Mouse (Mus musculus) intestine, embryonic 16.5 days (tissue): ENCODE measurements around the gene Agxt. TPM values are rescaled to one million over a fixed set of nuclear protein-coding genes. Genes with fewer than 3 reads are reported as not detected.

ENCODE experiments used
- ATAC-seq: fragments of 200-750 bp; cut with Nextera tagmentation; 2 replicates; pipeline ENCODE4 v1.8.0; 2017; ENCODE audit warnings: moderate TSS enrichment, moderate library complexity
- H3K27ac ChIP-seq: fragments of 300-500 bp; sonication (generic); 2 replicates; pipeline ENCODE4 v1.5.1; 2014; ENCODE audit warnings: mild to moderate bottlenecking, low read length
- H3K27me3 ChIP-seq: fragments of 300-500 bp; sonication (generic); replicated peaks from 2 replicates; pipeline ENCODE4 v1.6.1; 2014; ENCODE audit warnings: low read length, control low read depth, mixed read lengths; ENCODE audit not compliant: control insufficient read depth, insufficient read depth
- H3K36me3 ChIP-seq: fragments of 300-500 bp; sonication (generic); 2 replicates; pipeline ENCODE4 v1.6.1; 2014; ENCODE audit warnings: low read length, control low read depth; ENCODE audit not compliant: control insufficient read depth, insufficient read depth
- H3K4me1 ChIP-seq: fragments of 300-500 bp; sonication (generic); 2 replicates; pipeline ENCODE4 v1.6.1; 2014; ENCODE audit warnings: low read length, control low read depth, mixed read lengths; ENCODE audit not compliant: control insufficient read depth, insufficient read depth
- H3K4me2 ChIP-seq: fragments of 300-500 bp; sonication (generic); 2 replicates; pipeline ENCODE4 v1.6.1; 2014; ENCODE audit warnings: low read depth, low read length, control low read depth
- H3K4me3 ChIP-seq: fragments of 300-500 bp; sonication (generic); 2 replicates; pipeline ENCODE4 v1.5.1; 2014; ENCODE audit warnings: mild to moderate bottlenecking, low read length
- H3K9ac ChIP-seq: fragments of 300-500 bp; sonication (generic); 2 replicates; pipeline ENCODE4 v1.6.1; 2014; ENCODE audit warnings: low read depth, low read length
- H3K9me3 ChIP-seq: fragments of 300-500 bp; sonication (generic); 2 replicates; pipeline ENCODE4 v1.6.1; 2016; ENCODE audit warnings: low read length, control low read depth; ENCODE audit not compliant: control insufficient read depth
- WGBS: fragments of 180-500 bp; shearing (Covaris S2); extraction: QIAGEN DNeasy Blood & Tissue Kit; methylation state at CpG from one replicate; pipeline ENCODE4 v1.1.7; 2014; 5-methylcytosine and 5-hydroxymethylcytosine counted together
- polyA plus RNA-seq: library from polyadenylated mRNA; unstranded; fragments of >200 nt; fragmentation: Nextera tagmentation; extraction: Ambion mirVana; gene quantifications from 2 replicates; pipeline ENCODE4 v1.2.1, GENCODE M21; 2015

Gene Agxt
- polyA plus RNA-seq, 1 experiment from 2014 or later, result 1.1 TPM

GRCm38 (mm10) chr1:93139713-93140112 is 4.7 kb downstream of the Agxt start:
- H3K4me2 ChIP-seq, result no peak overlapping the region
- ATAC-seq, result no peak
- 77% methylated on average over 7 of the region's 7 CpGs for WGBS
- no peaks in the 10 kb centered on the region for H3K9me3 ChIP-seq
- no peaks in the 10 kb centered on the region for H3K27me3 ChIP-seq
- H3K4me1 ChIP-seq, result peaks cover 9% of the 10 kb centered on the region
- no peaks in the 10 kb centered on the region for H3K36me3 ChIP-seq
- H3K27ac ChIP-seq, result no peak overlapping the region
- H3K9ac ChIP-seq, result no peak overlapping the region
- no peak overlapping the region for H3K4me3 ChIP-seq

GRCm38 (mm10) chr1:93142871-93143270 is 7.8 kb downstream of the Agxt start:
- Histone ChIP-seq H3K9ac (no peak overlapping the region), H3K27me3 (no peaks in the 10 kb centered on the region), H3K9me3 (no peaks in the 10 kb centered on the region), H3K4me2 (no peak overlapping the region), H3K4me1 (peaks cover 9% of the 10 kb centered on the region), H3K27ac (no peak overlapping the region), H3K36me3 (no peaks in the 10 kb centered on the region), H3K4me3 (no peak overlapping the region)
- WGBS, result 85% methylated on average over 1 of the region's 1 CpGs
- ATAC-seq, result no peak

GRCm38 (mm10) chr1:93144176-93144575 is 9.1 kb downstream of the Agxt start:
- WGBS, result 77% methylated on average over 9 of the region's 9 CpGs

DNA sequence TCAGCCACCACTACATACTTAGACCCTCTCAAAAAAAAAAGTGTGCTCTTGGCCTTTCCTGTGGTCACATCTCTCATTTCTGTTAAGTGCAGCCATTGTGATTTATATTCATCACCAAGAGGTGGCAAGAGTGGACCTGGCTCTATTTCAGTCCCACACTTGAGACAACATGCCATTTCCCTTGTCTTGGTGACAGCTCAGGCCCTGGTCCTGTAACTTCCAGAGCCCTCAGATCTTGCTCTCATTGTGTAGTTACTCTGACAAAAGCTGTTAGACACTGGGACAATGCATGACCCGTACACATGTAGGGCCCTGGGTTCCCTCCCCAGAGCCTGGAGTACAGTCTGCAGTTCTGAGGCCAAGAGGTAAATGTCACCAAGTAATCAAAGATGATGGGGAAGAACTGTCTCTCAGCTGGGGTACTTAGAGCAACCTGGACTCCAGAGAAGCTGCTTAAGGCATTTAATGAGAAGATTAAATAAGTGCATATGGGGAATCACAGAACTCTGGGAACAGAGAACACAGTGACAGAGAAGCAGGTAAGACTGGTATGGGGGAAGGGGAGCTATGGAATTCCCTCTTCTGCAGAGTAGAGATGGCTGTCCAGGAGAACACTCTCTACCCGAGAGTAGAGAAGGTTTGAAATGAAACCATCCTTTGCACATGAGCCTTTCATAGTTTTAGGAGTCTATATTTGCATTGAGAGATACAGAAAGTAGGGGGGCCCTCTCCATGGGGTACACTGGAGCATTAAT is 16.0 kb downstream of the Agxt start:
- no peak for ATAC-seq
- Histone ChIP-seq H3K27ac (no peak overlapping the region), H3K27me3 (no peaks in the 10 kb centered on the region), H3K9me3 (no peaks in the 10 kb centered on the region), H3K36me3 (no peaks in the 10 kb centered on the region), H3K4me1 (no peaks in the 10 kb centered on the region), H3K9ac (no peak overlapping the region), H3K4me2 (no peak overlapping the region), H3K4me3 (no peak overlapping the region)
- 69% methylated on average over 2 of the region's 2 CpGs for WGBS

More at GRCm38 (mm10) chr1:93144176-93144575, 9.1 kb downstream of the Agxt start:
- no peak for ATAC-seq
- no peaks in the 10 kb centered on the region for H3K36me3 ChIP-seq
- no peaks in the 10 kb centered on the region for H3K4me1 ChIP-seq
- H3K9ac ChIP-seq, result no peak overlapping the region
- H3K27ac ChIP-seq, result no peak overlapping the region
- no peak overlapping the region for H3K4me3 ChIP-seq
- no peaks in the 10 kb centered on the region for H3K27me3 ChIP-seq
- H3K4me2 ChIP-seq, result no peak overlapping the region
- H3K9me3 ChIP-seq, result no peaks in the 10 kb centered on the region

DNA sequence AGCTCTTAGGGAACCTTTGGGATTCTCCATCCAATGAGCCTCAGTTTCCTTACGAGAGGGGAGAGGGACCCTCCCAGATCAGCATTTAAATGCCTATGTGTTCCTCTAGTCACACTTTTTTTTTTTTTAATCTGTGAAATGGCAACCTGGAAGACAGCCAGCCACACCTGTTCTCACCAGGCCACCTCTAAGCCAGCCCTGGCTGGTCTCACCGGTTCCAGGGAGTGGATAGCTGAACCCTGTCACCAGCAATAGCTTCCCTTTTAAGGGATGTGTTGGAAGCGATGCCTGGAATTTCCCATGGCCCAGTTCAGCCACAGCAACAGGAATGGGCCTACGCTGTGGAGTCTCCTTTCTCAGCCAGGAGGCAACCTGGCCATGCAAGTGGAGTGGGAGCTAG is 22.5 kb downstream of the Agxt start:
- Histone ChIP-seq H3K36me3 (no peaks in the 10 kb centered on the region), H3K4me3 (no peak overlapping the region), H3K4me2 (no peak overlapping the region), H3K9me3 (no peaks in the 10 kb centered on the region), H3K4me1 (peaks cover 20% of the 10 kb centered on the region), H3K9ac (0 out of 2 replicates have a peak overlapping the region, but pooled peaks have one; percentile 6), H3K27ac (peak overlapping the region; percentile 37; the same call in 1 of the 2 replicates), H3K27me3 (no peaks in the 10 kb centered on the region)
- peak; percentile 19; the same call in 1 of the 2 replicates for ATAC-seq
- WGBS, result 72% methylated on average over 4 of the region's 4 CpGs

GRCm38 (mm10) chr1:93158916-93159315 is 23.9 kb downstream of the Agxt start:
- Histone ChIP-seq H3K4me1 (peaks cover 20% of the 10 kb centered on the region), H3K9me3 (no peaks in the 10 kb centered on the region), H3K4me2 (peak overlapping the region; percentile 28), H3K27me3 (no peaks in the 10 kb centered on the region), H3K4me3 (peak overlapping the region; percentile 49), H3K36me3 (no peaks in the 10 kb centered on the region), H3K9ac (peak overlapping the region; percentile 60; the same call in 1 of the 2 replicates), H3K27ac (no peak overlapping the region)
- 68% methylated on average over 8 of the region's 8 CpGs for WGBS
- ATAC-seq, result no peak

DNA sequence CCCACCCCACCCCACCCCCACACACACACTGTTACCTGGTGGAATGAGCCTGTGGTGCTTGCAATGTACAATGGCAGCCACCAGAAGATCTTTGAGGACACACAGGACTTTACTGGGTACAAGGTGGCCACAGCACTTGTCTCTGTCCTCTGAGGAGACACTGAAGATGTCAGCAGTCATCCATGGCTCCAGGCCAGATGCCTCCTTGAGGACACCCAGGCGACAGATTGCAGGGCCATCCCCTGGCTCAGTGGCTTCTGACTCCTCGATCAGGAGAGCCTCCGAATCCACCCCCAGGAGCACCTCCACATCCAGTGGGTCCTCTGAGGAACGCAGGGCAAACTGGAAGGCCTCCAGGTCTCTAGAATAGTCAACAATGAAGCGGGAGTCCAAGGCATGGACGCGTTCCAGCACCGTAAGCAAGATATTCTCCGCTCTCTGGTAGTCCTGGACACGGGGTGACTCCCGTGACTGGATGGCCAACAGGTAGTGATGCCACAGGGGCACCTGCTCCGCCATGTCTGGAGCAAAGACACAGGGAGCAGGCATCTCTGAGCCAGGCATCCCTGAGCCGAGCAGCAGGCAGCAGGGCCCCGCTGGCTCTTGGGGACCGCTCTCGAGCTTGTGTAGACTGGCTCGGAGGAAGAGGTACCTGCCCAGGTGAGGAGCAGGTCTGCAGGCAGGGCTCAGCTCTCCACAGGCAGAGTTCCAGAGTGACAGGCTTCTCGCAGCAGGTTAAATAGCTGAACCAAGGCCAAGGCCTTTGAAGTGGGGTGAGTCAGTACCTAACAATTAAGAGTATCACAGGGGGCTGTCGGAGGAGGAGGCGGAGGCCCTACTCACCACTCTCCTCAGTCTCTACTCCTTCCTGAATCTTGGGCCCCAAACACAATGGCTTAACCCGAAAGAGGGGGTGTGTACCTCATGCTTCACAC is 24.8 kb downstream of the Agxt start:
- Histone ChIP-seq H3K4me2 (peak overlapping the region; percentile 28), H3K27me3 (no peaks in the 10 kb centered on the region), H3K4me1 (peaks cover 20% of the 10 kb centered on the region), H3K9me3 (no peaks in the 10 kb centered on the region), H3K36me3 (no peaks in the 10 kb centered on the region), H3K4me3 (peak overlapping the region; percentile 49), H3K9ac (peak overlapping the region; percentile 60), H3K27ac (peak overlapping the region; percentile 81)
- 72% methylated on average over 21 of the region's 21 CpGs for WGBS
- ATAC-seq, result peak; percentile 49

GRCm38 (mm10) chr1:93160501-93161133 is 25.6 kb downstream of the Agxt start, which contains the start of gene 2310007B03Rik:
TSS of gene 2310007B03Rik (minus strand) at chr1:93160948.
- ATAC-seq, result peak; percentile 92
- peak within 1 kb of the TSS; percentile 60 for H3K9ac ChIP-seq
- no peaks in the 10 kb centered on the region for H3K27me3 ChIP-seq
- H3K9me3 ChIP-seq, result no peaks in the 10 kb centered on the region
- no peaks in the 10 kb centered on the region for H3K36me3 ChIP-seq
- peak within 1 kb of the TSS; percentile 49 for H3K4me3 ChIP-seq
- H3K4me1 ChIP-seq, result peaks cover 20% of the 10 kb centered on the region
- H3K4me2 ChIP-seq, result peak within 1 kb of the TSS; percentile 35
- peak within 1 kb of the TSS; percentile 81 for H3K27ac ChIP-seq
- WGBS, result 39% methylated on average over 8 of the region's 8 CpGs

- peaks cover 20% of the 10 kb centered on the region for H3K4me1 ChIP-seq
- H3K36me3 ChIP-seq, result no peaks in the 10 kb centered on the region
- H3K4me3 ChIP-seq, result no peak overlapping the region
- peak overlapping the region; percentile 35 for H3K4me2 ChIP-seq
- 72% methylated on average over 8 of the region's 8 CpGs for WGBS
- peak overlapping the region; percentile 23 for H3K27ac ChIP-seq
- ATAC-seq, result peak; percentile 10; the same call in 1 of the 2 replicates
- H3K9ac ChIP-seq, result no peak overlapping the region
- H3K27me3 ChIP-seq, result no peaks in the 10 kb centered on the region
- H3K9me3 ChIP-seq, result no peaks in the 10 kb centered on the region
These were observed 26.3 kb downstream of the Agxt start for GRCm38 (mm10) chr1:93161350-93161749.
